Mouse (Mus musculus) heart, postnatal 0 days (tissue): ENCODE results near the gene Vps33a. TPM values are rescaled to one million over a fixed set of nuclear protein-coding genes. Genes with fewer than 3 reads are reported as not detected.

Source experiments
- ATAC-seq: fragments of 200-750 bp; cut with Nextera tagmentation; 2 replicates; pipeline ENCODE4 v1.8.0; 2017; ENCODE audit warnings: low read depth, moderate number of reproducible peaks, moderate library complexity; ENCODE audit not compliant: insufficient read depth
- DNase-seq: peaks from one replicate; pipeline ENCODE4 v3.0.0-alpha.2; 2016; ENCODE audit warnings: low spot score
- H3K27ac ChIP-seq: fragments of 300-500 bp; sonication (generic); 2 replicates; pipeline ENCODE4 v1.5.1; 2014; ENCODE audit warnings: low read depth, mild to moderate bottlenecking
- H3K27me3 ChIP-seq: fragments of 300-500 bp; sonication (generic); 2 replicates; pipeline ENCODE4 v1.6.1; 2014; ENCODE audit warnings: low read length, mixed read lengths; ENCODE audit not compliant: control insufficient read depth, insufficient read depth
- H3K36me3 ChIP-seq: fragments of 300-500 bp; sonication (generic); replicated peaks from 2 replicates; pipeline ENCODE4 v1.6.1; 2014; ENCODE audit warnings: low read length, mixed read lengths; ENCODE audit not compliant: control insufficient read depth, insufficient read depth
- H3K4me1 ChIP-seq: fragments of 300-500 bp; sonication (generic); 2 replicates; pipeline ENCODE4 v1.6.1; 2014; ENCODE audit warnings: antibody characterized with exemption; ENCODE audit not compliant: control insufficient read depth, insufficient read depth
- H3K4me2 ChIP-seq: fragments of 300-500 bp; sonication (generic); 2 replicates; pipeline ENCODE4 v1.6.1; 2014; ENCODE audit warnings: low read depth, mild to moderate bottlenecking, low read length, moderate library complexity
- H3K4me3 ChIP-seq: fragments of 300-500 bp; sonication (generic); 2 replicates; pipeline ENCODE4 v1.5.1; 2014; ENCODE audit warnings: low read depth, low read length
- H3K9ac ChIP-seq: fragments of 300-500 bp; sonication (generic); replicated peaks from 2 replicates; pipeline ENCODE4 v1.6.1; 2014; ENCODE audit warnings: low read depth, low read length, mixed read lengths
- H3K9me3 ChIP-seq: fragments of 300-500 bp; sonication (generic); replicated peaks from 2 replicates; pipeline ENCODE4 v1.6.1; 2016; ENCODE audit warnings: low read length; ENCODE audit not compliant: control insufficient read depth
- CTCF ChIP-seq: IDR thresholded peaks from 2 replicates; pipeline ENCODE4 v1.5.1; 2016; ENCODE audit warnings: antibody characterized with exemption, control low read depth, low read depth
- EP300 ChIP-seq: IDR thresholded peaks from 2 replicates; pipeline ENCODE4 v1.6.1; 2016; ENCODE audit warnings: antibody characterized with exemption, low read depth
- WGBS: fragments of 180-500 bp; shearing (Covaris S2); extraction: QIAGEN DNeasy Blood & Tissue Kit; methylation state at CpG from one replicate; pipeline ENCODE4 v1.1.7; 2014; 5-methylcytosine and 5-hydroxymethylcytosine counted together
- polyA plus RNA-seq: library from polyadenylated mRNA; unstranded; fragments of >200 nt; fragmentation: Nextera tagmentation; extraction: Ambion mirVana; gene quantifications from 2 replicates; pipeline ENCODE4 v1.2.1, GENCODE M21; 2015
- total RNA-seq: library from RNA; depleted of rRNA; stranded (reverse); fragments of >200 nt; gene quantifications from 2 replicates; pipeline ENCODE4 v1.2.3, GENCODE M21; 2014; ENCODE audit warnings: low replicate concordance

Vps33a gene
- total and polyA plus RNA-seq, 2 experiments from 2014 or later: 17.5 to 42.7 TPM

GRCm38 (mm10) chr5:123609416-123609815 lies 36.6 kb upstream of the Vps33a start:
- H3K27ac ChIP-seq: no peak overlapping the region
- H3K36me3 ChIP-seq: peaks cover 89% of the 10 kb centered on the region
- ATAC-seq (no peak), DNase-seq (no peak)
- H3K9me3 ChIP-seq: no peaks in the 10 kb centered on the region
- peaks cover 4% of the 10 kb centered on the region; the same call in 1 of the 2 replicates for H3K4me1 ChIP-seq
- no peak overlapping the region for H3K4me2 ChIP-seq
- no peaks in the 10 kb centered on the region for H3K27me3 ChIP-seq
- no peak overlapping the region for H3K9ac ChIP-seq
- WGBS: 86% methylated on average over 7 of the region's 7 CpGs
- TF ChIP-seq CTCF (no peak), EP300 (no peak)
- no peak overlapping the region for H3K4me3 ChIP-seq

- H3K27me3 ChIP-seq: no peaks in the 10 kb centered on the region
- peak overlapping the region; percentile 51 for H3K27ac ChIP-seq
- no peak overlapping the region for H3K4me2 ChIP-seq
- WGBS: 47% methylated on average over 3 of the region's 3 CpGs
- peak; percentile 24; the same call in 1 of the 2 replicates for ATAC-seq
- no peak for TF ChIP-seq EP300
- TF ChIP-seq CTCF: no peak
- peaks cover 4% of the 10 kb centered on the region for H3K4me1 ChIP-seq
- DNase-seq: no peak
- no peaks in the 10 kb centered on the region for H3K9me3 ChIP-seq
- peaks cover 82% of the 10 kb centered on the region for H3K36me3 ChIP-seq
- H3K9ac ChIP-seq: no peak overlapping the region
- H3K4me3 ChIP-seq: no peak overlapping the region
Measured at GRCm38 (mm10) chr5:123607211-123607669, 34.4 kb upstream of the Vps33a start.

- peaks cover 88% of the 10 kb centered on the region for H3K36me3 ChIP-seq
- no peaks in the 10 kb centered on the region for H3K27me3 ChIP-seq
- no peak overlapping the region for H3K4me2 ChIP-seq
- TF ChIP-seq CTCF: no peak
- TF ChIP-seq EP300: no peak
- no peak for ATAC-seq
- H3K9me3 ChIP-seq: no peaks in the 10 kb centered on the region
- H3K4me3 ChIP-seq: no peak overlapping the region
- peaks cover 4% of the 10 kb centered on the region for H3K4me1 ChIP-seq
- H3K27ac ChIP-seq: 0 out of 2 replicates have a peak overlapping the region, but pooled peaks have one; percentile 8
- no peak overlapping the region for H3K9ac ChIP-seq
- peak; percentile 60 for DNase-seq
- WGBS: 21% methylated on average over 11 of the region's 11 CpGs
Measured at GRCm38 (mm10) chr5:123603496-123603895, 30.7 kb upstream of the Vps33a start.

- TF ChIP-seq CTCF (no peak), EP300 (no peak)
- H3K4me1 ChIP-seq: no peaks in the 10 kb centered on the region; the same call in 1 of the 2 replicates
- no peaks in the 10 kb centered on the region for H3K9me3 ChIP-seq
- no peak overlapping the region for H3K4me3 ChIP-seq
- H3K36me3 ChIP-seq: peaks cover 78% of the 10 kb centered on the region
- no peak overlapping the region for H3K9ac ChIP-seq
- H3K27me3 ChIP-seq: no peaks in the 10 kb centered on the region
- WGBS: 74% methylated on average over 6 of the region's 6 CpGs
- H3K4me2 ChIP-seq: no peak overlapping the region
- no peak for ATAC-seq
- H3K27ac ChIP-seq: no peak overlapping the region
- no peak for DNase-seq
Measured at GRCm38 (mm10) chr5:123602174-123602573, 29.3 kb upstream of the Vps33a start.

GRCm38 (mm10) chr5:123599319-123599718 lies 26.5 kb upstream of the Vps33a start:
- no peak for TF ChIP-seq EP300
- no peak for TF ChIP-seq CTCF
- peaks cover 3% of the 10 kb centered on the region for H3K4me1 ChIP-seq
- H3K36me3 ChIP-seq: peaks cover 70% of the 10 kb centered on the region
- H3K9me3 ChIP-seq: no peaks in the 10 kb centered on the region
- WGBS: 54% methylated on average over 6 of the region's 6 CpGs
- no peak overlapping the region for H3K4me3 ChIP-seq
- DNase-seq (no peak), ATAC-seq (no peak; the same call in 1 of the 2 replicates)
- no peak overlapping the region for H3K9ac ChIP-seq
- H3K27ac ChIP-seq: 0 out of 2 replicates have a peak overlapping the region, but pooled peaks have one; percentile 48
- no peak overlapping the region for H3K4me2 ChIP-seq
- H3K27me3 ChIP-seq: no peaks in the 10 kb centered on the region
